1 mouse cellular context compared by ENCODE assay signal in genomic region chr11:116021328-116022220, GRCm38 (mm10).
TF ChIP-seq lines count a peak whose summit lies in the region.

No protein-coding gene starts in this region.

TF ChIP-seq in MEL, 35 proteins besides CTCF, POLR2A, EP300 and RAD21 (continued from another document):
- TF ChIP-seq CHD2 (IDR thresholded peaks at IDR 0.05; ENCODE audit: low read length), result 0 out of 2 replicates have a peak, but pooled peaks have one; percentile 12
- peak; percentile 90 for TF ChIP-seq POLR2AphosphoS5 (IDR thresholded peaks at IDR 0.05; ENCODE audit: borderline replicate concordance, low read depth, low read length)
- no peak for TF ChIP-seq KAT2A (conservative IDR thresholded peaks at IDR 0.05; ENCODE audit: low read depth, low read length)
- no peak for TF ChIP-seq GABPA (IDR thresholded peaks at IDR 0.05; ENCODE audit: low read depth, low read length)
- no peak for TF ChIP-seq BHLHE40 (IDR thresholded peaks at IDR 0.05; ENCODE audit: borderline replicate concordance, low read depth, low read length)
